Mouse (Mus musculus): Measurements from ENCODE around the gene Rpf2. TPM values are rescaled to one million over a fixed set of nuclear protein-coding genes. Genes with fewer than 3 reads are reported as not detected.

Rpf2 gene
- total RNA-seq, 1 experiment from 2014 or later = 27.7 TPM

- ATAC-seq (ENCODE audit: extremely low read depth, insufficient number of reproducible peaks, low FRiP score, poor library complexity, severe bottlenecking) = no peak
Observed at GRCm38 (mm10) chr10:40179142-40179541, 67.7 kb downstream of the Rpf2 start.

- ATAC-seq (ENCODE audit: extremely low read depth, insufficient number of reproducible peaks, low FRiP score, poor library complexity, severe bottlenecking) = no peak
Observed at GRCm38 (mm10) chr10:40177323-40177962, 69.4 kb downstream of the Rpf2 start.

Other genes starting within 250 kb of the Rpf2 start
- not detected in 2 replicates for gene Mfsd4b1, start 221.8 kb downstream of the Rpf2 start, total RNA-seq (2017)
- gene Slc16a10, start 104.8 kb downstream of the Rpf2 start, total RNA-seq (2017) = 6.8 and 6.9 TPM in 2 replicates
- gene Gtf3c6, start 11.1 kb upstream of the Rpf2 start, total RNA-seq (2017) = 47.5 and 59.8 TPM in 2 replicates
- 56.6 and 62.4 TPM in 2 replicates for gene Amd1, start 55.1 kb upstream of the Rpf2 start, total RNA-seq (2017)
- gene Cdk19, start 92.5 kb upstream of the Rpf2 start, total RNA-seq (2017) = 63.7 and 65.8 TPM in 2 replicates